Mouse (Mus musculus) gastrocnemius, adult 2 months (tissue): ENCODE measurements around the gene Rp9. TPM values are rescaled to one million over a fixed set of nuclear protein-coding genes. Genes with fewer than 3 reads are reported as not detected.

Source experiments
- DNase-seq: peaks from one replicate; pipeline ENCODE4 v3.0.0; 2022
- H3K27ac ChIP-seq: fragments of 200-600 bp; 2 replicates; pipeline ENCODE4 v1.8.1; 2022; ENCODE audit warnings: mild to moderate bottlenecking
- H3K4me3 ChIP-seq: fragments of 200-600 bp; 2 replicates; pipeline ENCODE4 v1.8.1; 2022; ENCODE audit warnings: mild to moderate bottlenecking, moderate library complexity
- CTCF ChIP-seq: fragments of 200-600 bp; IDR thresholded peaks from 2 replicates; pipeline ENCODE4 v1.8.1; 2022; ENCODE audit warnings: antibody characterized with exemption, mild to moderate bottlenecking, moderate library complexity
- intact Hi-C: fragments of 180-260 bp; cut with DNase I; formaldehyde crosslinking; loops from one replicate; pipeline ENCODE4 v1.15.1; 2025
- total RNA-seq, 2 experiments: library from RNA; stranded (reverse); gene quantifications; 2 replicates each; pipeline ENCODE4 v1.2.3; 2021

The Rp9 gene
- total RNA-seq, 2 experiments from 2014 or later: 32.2 to 39.1 TPM

DNA sequence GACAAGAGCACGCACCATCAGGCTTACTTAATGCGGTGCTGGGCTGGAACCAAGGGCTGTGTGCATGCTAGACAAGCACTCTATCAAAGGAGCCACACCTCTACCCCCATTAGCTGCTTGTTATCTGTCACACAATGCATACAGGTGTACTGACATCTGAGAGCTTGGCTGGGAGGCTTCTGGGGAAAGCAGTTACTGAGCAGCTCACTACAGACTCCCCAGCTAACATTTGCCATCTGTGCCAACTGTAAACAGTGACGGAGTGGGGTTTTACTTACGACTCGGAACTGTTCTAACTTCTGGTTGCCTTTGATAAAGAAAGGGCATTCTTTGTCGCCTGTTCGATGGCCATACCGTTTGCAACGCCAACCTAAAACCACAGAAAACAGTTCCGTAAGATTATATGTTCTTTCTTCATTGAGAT lies 16.0 kb downstream of the Rp9 start:
- no peak for TF ChIP-seq CTCF
- Histone ChIP-seq H3K4me3 (no peak overlapping the region), H3K27ac (no peak overlapping the region)
- intact Hi-C loops: no loop called here
- DNase-seq: no peak

GRCm38 (mm10) chr9:22452697-22453096 lies 16.8 kb downstream of the Rp9 start:
- H3K27ac ChIP-seq: no peak overlapping the region
- intact Hi-C loops: no loop called here
- no peak for TF ChIP-seq CTCF
- no peak overlapping the region for H3K4me3 ChIP-seq
- DNase-seq: no peak

DNA sequence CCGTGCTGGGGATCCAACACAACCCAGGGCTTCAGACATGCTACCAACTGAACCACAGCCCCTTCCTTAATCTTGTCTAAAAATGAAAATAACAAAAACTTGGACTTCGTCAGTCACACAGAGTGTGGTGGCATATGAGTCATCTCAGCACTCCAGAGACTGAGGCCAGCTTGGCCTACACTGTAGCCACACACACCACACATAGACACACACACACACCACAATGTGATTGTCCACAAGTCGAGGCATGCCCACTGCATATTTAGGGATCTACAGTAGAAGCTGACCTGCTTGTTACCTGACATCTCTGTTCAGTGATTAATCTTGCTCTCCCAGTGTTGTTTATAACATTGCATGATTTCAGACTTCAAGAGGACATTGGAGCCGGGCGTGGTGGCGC lies 20.3 kb downstream of the Rp9 start:
- Histone ChIP-seq H3K27ac (no peak overlapping the region), H3K4me3 (no peak overlapping the region)
- no peak for DNase-seq
- TF ChIP-seq CTCF: no peak
- intact Hi-C loops: no loop called here

- no peak for DNase-seq
- Histone ChIP-seq H3K27ac (no peak overlapping the region), H3K4me3 (no peak overlapping the region)
- peak; percentile 21; the same call in 1 of the 2 replicates for TF ChIP-seq CTCF
- intact Hi-C loops: no loop called here
Measured at GRCm38 (mm10) chr9:22448420-22448819, 21.1 kb downstream of the Rp9 start.

- intact Hi-C loops: no loop called here
- no peak for DNase-seq
- Histone ChIP-seq H3K27ac (no peak overlapping the region), H3K4me3 (no peak overlapping the region)
- TF ChIP-seq CTCF: no peak
Measured at GRCm38 (mm10) chr9:22447213-22447612, 22.3 kb downstream of the Rp9 start.

GRCm38 (mm10) chr9:22445123-22445522 lies 24.4 kb downstream of the Rp9 start:
- H3K4me3 ChIP-seq: no peak overlapping the region
- DNase-seq: no peak
- intact Hi-C loops: no loop called here
- H3K27ac ChIP-seq: no peak overlapping the region
- no peak for TF ChIP-seq CTCF

GRCm38 (mm10) chr9:22443157-22443556 lies 26.4 kb downstream of the Rp9 start:
- intact Hi-C loops: no loop called here
- no peak for TF ChIP-seq CTCF
- H3K4me3 ChIP-seq: no peak overlapping the region
- DNase-seq: no peak
- no peak overlapping the region for H3K27ac ChIP-seq

DNA sequence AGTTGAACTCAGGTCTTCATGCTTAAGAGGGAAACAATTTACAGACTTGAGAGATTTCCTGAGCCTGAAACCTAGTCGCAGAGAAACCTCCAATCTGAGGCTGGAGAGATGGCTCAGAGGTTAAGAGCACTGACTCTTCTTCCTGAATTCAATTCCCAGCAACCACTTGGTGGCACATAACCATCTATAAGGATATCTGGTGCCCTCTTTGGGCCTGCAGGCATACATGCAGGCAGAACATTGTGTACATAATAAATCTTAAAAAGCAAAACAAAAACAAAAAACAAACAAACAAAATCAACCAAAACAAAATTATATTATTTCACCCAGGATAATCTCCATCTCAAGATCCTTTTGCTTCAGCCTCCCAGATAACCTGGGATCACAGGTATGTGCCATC lies 30.7 kb downstream of the Rp9 start:
- Histone ChIP-seq H3K27ac (no peak overlapping the region), H3K4me3 (no peak overlapping the region)
- no peak for DNase-seq
- no peak for TF ChIP-seq CTCF
- intact Hi-C loops: no loop called here

DNA sequence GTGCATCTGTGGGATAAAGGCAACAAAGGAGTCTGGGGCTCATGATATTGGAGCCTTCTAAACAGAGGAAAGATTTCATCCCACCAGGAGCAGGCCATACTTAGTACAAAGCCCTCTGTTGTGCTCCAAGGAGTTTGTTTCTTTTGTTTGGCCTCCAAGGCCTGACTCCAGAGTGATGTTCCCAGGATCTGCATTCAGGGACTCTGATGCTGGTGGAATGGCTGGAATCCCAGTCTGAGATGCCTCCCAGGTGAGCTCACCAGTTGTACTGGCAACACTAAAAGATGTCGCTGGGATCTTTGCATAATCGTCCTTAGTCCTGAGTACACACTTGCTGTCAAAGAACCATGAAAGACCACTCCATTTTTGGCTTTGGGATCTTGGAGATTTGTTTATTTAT lies 35.4 kb downstream of the Rp9 start:
- TF ChIP-seq CTCF: no peak
- intact Hi-C loops: no loop called here
- no peak for DNase-seq
- Histone ChIP-seq H3K4me3 (no peak overlapping the region), H3K27ac (no peak overlapping the region)

GRCm38 (mm10) chr9:22433221-22433620 lies 36.3 kb downstream of the Rp9 start:
- no peak overlapping the region for H3K27ac ChIP-seq
- intact Hi-C loops: no loop called here
- no peak overlapping the region for H3K4me3 ChIP-seq
- no peak for TF ChIP-seq CTCF
- DNase-seq: no peak

DNA sequence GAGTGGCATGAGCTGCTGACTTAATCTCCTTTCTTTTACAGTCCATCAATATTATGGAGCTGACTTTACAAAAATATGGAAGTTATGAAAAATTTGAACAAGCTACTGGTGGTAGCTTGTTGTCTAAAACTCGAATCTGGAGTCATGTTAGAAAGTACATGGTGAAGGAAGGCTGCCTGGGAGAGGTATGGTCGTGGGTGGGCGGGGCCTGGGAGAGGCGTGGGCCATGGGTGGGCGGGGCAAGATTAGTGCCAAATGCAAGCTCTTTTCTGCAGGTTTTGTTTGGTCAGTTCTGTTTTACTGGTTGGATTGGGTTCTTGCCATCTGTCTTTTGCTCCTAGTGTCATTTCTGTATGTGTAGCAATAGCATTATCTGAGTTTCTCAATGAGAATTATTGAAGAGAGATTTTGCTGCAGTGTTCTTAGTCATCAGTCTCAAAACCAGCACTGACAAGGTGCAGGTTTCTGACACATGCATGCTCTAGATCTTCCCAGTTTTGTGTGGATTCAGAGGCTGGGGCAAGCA lies 39.2 kb downstream of the Rp9 start:
- intact Hi-C loops: no loop called here
- Histone ChIP-seq H3K27ac (no peak overlapping the region), H3K4me3 (peak overlapping the region; percentile 37)
- DNase-seq: no peak
- no peak for TF ChIP-seq CTCF

DNA sequence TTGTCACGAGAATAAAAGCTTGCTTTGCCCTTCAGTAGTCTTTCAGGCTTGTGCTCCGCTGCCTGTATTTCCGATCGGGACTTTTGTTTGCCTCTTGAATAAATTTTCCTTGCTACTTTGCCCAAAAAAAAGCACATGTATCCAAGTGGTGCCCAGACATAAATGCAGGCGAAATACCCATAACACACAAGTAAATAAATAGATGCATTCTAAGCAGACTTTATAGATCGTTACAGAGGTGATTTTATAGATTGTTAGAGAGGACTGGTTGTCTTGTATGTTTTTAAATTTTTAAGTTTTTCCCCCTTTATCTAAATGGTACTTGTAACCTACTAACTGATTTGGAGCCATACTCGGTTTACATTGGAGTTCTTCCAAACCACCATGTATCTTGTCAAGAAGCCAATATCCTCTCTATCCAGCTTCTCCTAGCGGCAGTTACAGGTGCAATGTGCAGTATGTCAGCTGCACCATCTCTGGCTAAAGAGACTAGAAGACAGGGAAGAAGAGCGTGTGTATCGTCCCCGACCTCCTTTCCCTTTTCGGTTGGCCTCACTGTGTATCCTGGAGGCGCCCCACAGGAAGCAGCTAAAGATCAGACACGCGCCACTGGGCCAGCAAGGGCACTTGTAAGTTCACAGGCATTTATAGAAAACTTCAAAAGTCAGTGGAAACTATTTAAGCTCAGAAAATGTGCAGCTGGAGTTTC lies 39.9 kb downstream of the Rp9 start:
- intact Hi-C loops: no loop called here
- TF ChIP-seq CTCF: no peak

GRCm38 (mm10) chr9:22428666-22429410 lies 40.7 kb downstream of the Rp9 start:
- no peak for DNase-seq

More for the DNA sequence above, 39.9 kb downstream of the Rp9 start:
- H3K27ac ChIP-seq: no peak overlapping the region
- DNase-seq: no peak
- peak overlapping the region; percentile 37 for H3K4me3 ChIP-seq

More at GRCm38 (mm10) chr9:22428666-22429410, 40.7 kb downstream of the Rp9 start:
- Histone ChIP-seq H3K27ac (no peak overlapping the region), H3K4me3 (no peak overlapping the region)
- TF ChIP-seq CTCF: no peak
- intact Hi-C loops: no loop called here
